Mouse (Mus musculus) adrenal gland, postnatal 25 days (tissue): ENCODE measurements around the gene Atp6v0d1. TPM values are rescaled to one million over a fixed set of nuclear protein-coding genes. Genes with fewer than 3 reads are reported as not detected.
A peak's percentile ranks its signal among the peaks of the same experiment; 100 is the strongest.

Source experiments
- DNase-seq: peaks from one replicate; pipeline ENCODE4 v3.0.0; 2021; ENCODE audit warnings: mixed read lengths
- total RNA-seq: library from RNA; stranded (reverse); gene quantifications from 2 replicates; pipeline ENCODE4 v1.2.3, GENCODE M21; 2021

Atp6v0d1 gene
- total RNA-seq, 1 experiment from 2014 or later = 108 TPM

DNA sequence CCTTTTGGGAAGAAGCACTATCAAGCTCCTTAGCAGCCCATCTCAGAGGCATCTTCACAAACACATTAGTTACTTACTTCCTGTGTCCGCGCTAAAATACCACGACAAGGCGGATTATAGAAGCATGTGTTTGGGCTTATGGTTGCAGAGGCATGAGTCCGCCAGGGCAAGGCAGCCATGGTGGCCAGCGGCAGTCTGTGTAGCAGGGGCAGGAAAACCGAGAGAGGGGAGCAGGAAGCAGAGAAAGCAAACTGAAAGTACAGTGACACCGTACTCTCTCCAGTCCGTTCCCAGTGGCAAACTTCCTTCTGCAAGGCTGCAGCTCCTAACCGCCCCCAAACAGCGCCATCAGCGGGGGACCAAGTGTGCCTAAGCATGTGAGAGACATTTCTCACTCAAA is 66.1 kb downstream of the Atp6v0d1 start:
- no peak for DNase-seq

DNA sequence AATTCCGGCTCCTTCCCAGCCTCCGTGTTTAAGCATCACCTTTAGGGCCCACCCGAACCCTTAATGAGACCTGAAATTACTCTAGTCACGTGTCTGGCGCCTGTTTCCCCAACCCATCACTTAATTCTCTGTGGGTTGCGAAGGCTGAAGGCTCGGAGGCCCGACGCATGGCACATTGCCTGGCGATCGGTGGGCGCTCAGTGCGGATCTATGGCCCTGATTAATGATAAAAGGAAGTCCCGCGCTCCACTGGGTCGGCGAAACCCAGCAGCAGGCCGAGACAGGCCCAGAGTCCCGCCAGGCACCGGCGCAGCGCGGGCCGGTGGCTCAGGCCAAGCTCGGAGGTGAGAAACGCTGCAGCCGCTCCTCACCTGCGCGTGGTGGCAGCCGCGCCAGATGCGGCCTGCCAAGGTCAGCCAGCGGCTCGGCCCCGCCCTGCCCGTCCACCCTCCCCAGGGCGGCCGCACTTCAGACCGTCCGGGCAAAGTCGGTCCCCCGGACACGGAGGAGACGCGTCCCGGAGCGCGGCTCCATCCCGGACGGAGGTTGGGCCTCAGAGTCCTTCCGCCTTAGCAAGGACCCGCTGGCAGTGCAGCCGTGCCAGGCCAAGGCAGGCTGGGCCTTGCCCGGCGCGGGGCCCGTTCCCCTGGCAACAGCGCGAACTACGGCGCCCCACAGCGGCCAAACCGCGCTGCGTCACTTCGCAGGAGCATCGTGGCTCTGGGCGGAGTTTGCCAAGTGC is 69.2 kb downstream of the Atp6v0d1 start, which contains the start of gene Zdhhc1:
Gene Zdhhc1, minus strand, starts transcription at position 464 of the 742 bp plus-strand sequence.
- peak; percentile 94 for DNase-seq

DNA sequence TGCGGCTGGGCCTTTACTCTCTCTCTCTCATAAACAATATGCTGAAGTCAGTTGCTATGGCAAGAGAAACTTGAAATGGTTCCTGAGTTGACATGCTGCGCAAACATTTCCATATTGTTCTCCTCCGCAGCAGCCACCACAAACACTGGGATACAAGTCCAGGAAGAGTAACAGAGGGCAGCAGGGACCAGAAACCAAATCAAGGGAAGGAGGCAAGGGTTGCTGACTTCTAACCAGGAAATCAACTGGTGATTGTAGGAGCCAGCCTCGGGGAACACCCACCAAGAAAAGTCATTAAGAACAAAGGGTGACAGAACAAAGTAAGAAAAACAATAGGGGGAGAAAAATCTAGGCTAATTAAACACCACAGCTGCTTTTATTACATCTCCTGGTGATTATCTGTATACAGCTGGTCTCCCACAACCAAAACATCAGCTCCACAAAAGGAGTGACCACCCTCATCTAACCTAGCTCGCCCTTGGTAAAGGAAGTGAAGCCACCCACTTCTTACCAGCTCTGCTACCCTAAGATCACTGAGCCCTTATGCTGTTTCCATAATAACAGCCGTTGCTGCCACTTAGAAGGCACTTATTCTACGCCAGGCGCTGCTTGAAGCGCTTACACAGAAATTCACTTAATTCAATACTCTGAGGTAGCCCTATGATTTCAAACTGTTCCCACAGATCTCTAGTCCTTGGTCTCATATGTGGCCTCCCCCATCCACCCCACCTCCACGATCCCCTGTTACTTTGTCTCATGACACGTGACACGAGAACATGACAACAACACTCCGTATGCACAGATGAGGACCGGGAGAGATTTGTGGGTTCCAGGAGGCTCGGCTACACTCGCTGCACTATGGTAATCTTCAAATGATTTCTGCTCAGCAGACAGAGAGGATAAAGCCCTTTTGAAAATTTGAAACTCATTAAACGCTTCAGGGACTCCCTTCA is 70.2 kb downstream of the Atp6v0d1 start:
- DNase-seq = no peak

DNA sequence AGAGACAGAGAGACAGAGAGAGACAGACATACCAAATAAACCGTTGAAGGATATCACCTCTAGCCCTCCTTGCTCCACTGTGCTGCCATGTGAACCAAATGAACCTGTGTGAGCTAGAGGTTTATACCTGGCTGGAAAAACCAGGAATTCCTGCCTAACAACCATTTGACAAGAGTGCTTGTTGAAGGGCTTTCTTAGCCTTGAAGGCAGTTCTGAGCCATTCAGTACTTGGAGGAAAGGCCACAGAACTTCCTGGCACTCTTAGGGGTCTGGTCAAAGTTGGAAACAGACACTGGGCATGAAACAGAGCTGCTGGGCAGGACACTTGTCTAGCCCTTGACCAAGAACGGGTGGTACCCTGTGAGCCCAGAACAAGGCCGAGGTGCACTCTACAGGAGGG is 71.3 kb downstream of the Atp6v0d1 start:
- no peak for DNase-seq

DNA sequence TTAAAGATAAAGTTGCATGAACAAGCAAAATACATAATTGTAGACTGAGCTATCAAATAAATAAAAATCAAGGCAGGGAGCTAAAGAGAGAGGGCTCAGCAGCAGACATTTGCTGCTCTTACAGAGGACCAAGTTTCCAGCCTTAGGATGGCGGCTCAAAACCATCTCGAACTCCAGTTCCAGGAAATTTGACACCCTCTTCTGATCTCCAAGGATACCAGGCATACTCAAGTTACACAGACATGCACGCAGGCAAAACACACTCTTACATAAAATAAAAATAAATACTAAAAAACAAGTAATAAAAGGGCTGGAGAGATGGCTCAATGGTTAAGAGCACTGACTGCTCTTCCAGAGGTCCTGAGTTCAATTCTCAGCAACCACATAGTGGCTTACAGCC is 72.4 kb downstream of the Atp6v0d1 start:
- no peak for DNase-seq

DNA sequence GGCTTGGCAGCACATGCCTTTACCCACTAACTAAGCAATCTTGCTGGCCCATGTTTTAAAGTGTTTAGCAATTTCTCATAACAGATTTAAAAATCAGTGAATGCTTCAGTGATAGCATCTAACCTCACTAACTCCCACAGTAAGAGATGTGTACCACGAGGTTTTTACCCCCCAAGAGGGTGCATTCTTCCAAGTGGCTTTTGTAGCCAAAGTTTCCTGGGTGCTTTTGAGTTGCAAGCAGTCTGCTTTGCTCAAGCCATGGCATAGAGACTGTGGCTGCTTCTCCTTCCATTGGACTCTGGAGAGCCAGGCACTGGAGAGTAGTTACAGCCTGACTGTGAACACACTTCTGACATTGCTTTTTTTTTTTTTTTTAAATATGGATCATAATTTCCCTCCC is 76.6 kb downstream of the Atp6v0d1 start:
- DNase-seq = no peak

DNA sequence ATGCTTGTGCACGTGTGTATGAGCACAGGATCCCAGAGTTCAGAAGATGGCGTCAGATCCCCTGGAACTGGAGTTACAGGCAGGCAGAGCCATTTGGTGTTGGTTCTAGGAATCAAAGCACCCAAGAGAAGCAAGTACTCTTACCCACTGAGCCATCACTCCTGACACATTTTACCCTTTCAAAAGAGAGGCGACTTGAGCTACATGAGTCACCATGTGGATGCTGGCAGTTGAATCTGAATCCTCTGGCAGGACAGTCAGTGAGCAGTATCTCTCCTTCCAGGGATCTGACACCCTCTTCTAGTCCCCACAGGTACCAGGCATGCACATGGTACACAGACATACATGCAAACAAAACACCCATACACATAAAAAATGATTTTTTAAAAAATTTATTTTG is 77.8 kb downstream of the Atp6v0d1 start:
- DNase-seq = no peak

DNA sequence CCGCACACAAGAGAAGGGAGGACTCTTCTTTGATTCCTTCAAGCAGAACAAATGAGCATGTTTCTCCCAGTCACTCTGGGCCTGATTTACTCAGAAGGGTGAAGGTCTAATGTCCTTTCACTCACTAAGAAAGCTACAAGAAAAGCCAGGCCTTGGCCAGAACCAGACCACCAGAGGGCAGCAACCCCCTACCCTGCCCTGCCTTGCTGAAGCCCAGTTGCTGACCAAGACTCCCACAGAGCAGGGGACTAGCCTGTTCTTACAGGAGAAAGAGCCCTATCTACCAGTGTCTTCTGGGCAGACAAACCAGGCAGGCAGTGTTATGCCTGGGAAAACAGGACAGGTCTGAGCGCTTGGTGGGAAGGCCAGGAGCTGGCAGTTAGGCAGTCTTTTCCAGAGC is 81.5 kb downstream of the Atp6v0d1 start:
- peak; percentile 58 for DNase-seq

DNA sequence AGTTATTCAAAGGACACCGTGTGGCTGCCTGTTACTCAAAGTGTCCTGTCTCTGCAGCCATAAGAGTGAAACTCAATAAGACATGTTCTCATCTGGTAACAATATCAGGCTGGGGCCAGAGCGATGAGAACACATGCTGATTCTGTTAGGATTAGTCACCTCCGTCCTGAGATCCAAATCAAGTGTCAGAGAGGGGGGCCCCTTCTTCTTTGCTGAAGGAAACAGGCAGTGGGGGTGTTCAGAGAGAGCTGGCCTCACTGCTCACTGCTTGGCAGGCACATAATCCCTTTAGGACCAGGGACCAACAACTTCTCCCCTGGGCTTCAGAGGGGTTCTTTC is 81.8 kb downstream of the Atp6v0d1 start:
- no peak for DNase-seq

DNA sequence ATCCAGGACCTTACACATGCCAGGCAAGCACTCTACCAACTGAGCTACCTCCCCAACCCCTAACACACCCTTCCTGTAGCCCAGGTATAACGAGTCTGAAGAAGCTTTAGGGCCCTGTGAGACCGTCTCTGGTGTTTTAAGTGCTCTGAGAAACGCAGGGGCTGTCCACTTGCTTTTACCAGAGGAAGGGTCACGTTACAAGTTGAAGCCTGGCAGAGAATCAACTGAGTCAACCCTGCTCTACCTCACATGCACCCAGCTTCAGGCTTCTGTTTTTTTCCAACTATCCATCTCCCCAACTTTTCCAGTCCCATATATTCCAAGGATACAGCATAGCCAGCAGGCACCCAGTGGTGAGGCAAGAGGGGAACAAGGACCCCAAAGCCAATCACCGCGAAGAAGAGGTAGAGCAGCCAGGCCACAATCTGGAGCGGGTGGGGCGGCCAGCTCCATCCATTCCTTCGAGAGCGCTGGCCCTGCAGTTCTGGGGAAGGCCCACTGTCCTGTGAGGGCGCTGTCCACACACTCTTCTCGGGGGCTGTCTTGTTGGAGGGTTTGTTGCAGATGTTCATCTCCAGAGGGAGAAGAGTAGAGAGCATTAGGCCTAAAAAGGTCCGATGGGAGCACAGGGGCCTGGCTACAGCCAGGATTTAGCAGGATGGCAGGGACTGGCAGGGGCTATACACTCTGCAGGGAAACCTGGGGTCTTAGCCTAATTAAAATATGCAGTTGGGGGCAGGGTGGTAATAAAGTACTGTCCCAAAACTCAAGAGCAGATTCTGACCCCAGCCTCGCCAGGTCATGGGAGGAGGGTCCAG is 82.4 kb downstream of the Atp6v0d1 start:
- DNase-seq = peak; percentile 37

DNA sequence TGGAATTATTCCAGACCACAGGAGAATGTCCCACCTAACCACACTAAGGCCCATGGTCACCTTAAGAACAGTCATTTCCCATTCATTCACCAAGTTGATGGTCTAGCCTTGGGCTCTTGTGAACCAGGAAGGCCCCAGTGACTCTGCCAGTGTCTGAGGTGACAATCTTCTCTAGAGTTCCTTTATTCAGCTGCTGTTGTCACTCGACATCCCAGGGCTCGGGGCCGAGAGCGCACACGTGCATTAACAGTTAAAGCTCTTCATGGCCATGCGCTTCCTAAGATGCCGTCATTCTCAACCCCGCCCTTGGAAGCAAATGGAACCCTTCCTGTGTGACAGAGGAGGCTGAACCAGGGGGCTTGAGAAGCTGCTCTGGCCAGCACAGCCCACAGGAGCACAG is 83.7 kb downstream of the Atp6v0d1 start:
- no peak for DNase-seq

DNA sequence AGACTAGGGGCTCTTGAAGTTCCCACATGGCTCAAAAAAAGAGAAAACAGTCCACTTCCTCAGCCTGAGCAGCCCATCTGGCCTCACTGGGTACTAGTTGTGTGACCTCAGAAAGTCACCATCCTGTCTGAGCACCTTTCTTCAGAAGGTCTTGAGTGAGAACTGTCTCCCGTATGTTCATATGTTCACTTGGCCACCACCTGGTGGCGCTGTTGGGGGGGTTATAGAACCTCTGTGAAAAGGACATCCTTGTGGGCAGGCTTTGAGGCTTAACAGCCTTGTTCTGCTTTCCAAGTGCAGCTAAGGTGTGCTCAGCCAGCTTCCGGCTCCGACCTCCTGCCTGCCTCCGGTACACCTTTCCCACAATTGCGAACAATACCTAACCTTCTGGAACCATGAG is 84.4 kb downstream of the Atp6v0d1 start:
- DNase-seq = peak; percentile 40

DNA sequence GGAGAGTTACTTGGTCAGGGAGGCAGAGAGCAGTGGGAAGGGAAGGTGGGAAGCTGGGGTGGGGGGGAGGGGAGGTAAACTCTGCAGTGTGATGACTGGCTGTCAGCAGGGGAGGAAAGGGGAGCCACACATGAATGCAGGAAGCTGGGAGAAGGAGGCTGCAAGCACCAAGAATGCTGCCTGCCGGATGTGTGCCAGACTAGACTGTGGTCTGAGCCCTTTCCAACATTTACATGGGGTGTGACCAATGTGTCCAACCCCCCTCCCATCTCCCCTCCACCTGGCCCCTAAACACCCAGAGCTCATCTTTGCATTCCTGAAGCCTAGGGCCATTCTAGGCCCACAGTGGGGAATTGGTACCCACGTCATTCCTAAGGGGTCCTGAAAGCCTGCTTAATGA is 84.8 kb downstream of the Atp6v0d1 start:
- no peak for DNase-seq

DNA sequence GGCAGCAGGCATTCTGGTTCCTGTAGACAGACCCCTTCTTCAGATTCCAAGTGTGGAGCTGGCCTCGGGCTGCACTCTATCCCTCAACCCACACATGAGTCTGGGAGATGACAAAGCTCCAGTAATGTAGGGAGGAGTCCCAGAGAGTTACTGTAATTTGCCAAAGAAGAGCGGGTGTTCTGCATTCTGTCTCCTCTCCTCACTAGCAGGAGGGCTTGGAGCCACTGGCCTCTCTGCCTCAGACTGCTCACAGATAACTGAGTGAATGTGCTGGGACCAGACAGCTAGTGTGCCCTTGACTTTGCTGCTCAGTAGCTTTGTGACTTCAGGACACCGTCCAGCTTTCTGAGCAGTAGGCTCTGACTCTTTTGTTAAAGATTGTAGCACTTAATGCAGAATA is 88.1 kb downstream of the Atp6v0d1 start:
- no peak for DNase-seq

DNA sequence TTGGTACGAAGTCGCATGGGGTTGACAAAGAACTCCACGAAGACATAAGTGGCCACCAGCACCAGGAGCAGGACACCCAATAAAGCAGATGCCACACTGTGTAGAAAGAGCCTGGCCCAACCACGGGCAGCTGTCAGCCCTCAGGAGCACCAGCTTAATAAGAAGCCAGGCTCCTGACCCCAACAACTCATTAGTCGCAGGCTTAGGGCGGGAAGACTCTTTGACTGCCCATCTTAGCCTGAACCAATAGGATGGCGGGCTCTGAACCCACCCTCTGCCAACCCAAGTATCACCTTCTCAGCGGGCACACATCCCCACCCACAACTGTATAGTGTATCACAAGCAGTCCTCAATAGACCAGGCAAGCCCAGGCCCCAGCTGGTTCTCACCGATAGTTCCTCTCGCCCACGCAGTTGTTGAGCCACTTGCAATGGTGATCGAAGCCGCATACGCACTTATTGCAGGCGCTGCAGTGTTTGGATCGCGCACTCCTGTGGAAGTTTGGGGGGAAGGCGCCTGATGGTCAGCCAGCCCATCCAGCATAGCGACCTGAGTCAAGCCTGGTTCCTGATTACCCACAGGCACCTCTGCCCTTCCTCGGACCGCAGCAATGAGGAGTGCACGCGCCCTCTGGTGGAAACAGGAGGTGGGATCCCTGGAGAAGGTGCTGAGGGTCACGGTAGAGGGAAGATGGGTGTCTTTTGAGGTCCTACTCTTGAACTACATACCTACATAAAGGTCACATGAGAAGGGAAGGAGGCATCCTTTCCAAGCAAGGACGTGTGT is 89.0 kb downstream of the Atp6v0d1 start:
- peak; percentile 65 for DNase-seq

DNA sequence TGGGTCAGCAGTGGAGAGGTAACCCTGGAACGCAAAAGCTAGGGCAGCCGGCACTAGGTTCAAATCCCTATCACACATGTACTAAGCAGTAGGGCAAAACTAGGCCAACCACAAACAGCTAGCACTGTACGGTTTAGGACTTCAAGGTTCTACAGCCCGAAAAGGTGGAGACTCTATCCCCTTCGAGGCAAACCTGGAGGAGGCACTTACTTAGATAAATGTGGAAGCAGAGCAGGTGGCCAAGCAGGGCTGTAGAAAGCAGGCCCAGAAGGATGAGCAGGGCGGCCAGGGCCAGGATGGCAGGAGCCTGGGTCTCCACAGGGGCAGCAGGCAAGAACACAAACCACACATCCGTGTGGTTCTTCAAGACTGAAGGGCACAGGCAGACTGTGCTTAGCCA is 89.7 kb downstream of the Atp6v0d1 start:
- no peak for DNase-seq

DNA sequence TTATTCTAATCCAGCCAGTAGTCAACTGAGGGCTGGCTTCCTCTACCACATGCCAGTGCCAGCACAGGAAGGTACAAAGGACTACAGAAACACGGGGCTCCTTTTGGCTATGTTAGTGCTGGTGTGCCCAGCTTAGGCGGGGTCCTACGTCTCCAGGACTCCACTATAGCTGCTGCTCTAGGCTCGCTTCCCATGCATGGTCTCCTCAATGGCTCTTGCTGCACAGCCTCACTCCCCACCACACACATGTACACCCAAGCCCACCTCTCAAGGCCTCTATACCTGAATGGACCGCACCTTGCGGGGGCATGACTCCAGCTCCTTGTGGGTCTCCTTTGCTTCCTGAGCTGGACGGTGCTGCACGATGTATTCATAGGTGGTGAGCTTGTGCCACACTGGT is 90.1 kb downstream of the Atp6v0d1 start:
- no peak for DNase-seq

DNA sequence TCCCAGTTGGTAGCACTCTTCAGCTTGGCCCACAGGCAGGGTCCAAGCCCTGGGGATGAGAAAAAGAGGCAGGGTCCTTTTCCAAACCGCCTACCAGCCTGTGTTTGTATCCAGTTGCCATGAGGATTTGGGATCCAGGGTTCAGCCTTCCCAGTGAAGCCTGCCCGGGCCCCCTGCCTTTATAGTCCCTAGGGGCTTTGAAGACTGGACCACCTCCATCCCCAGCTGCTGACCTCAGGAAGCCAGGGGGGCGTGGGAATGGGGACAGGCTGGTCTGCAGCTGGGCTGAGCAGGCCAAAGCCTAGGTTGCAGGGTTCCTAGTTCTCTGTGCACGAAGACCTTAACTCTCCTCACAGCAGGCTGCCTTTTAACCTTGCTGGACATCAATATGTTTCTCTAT is 90.6 kb downstream of the Atp6v0d1 start:
- DNase-seq = no peak

DNA sequence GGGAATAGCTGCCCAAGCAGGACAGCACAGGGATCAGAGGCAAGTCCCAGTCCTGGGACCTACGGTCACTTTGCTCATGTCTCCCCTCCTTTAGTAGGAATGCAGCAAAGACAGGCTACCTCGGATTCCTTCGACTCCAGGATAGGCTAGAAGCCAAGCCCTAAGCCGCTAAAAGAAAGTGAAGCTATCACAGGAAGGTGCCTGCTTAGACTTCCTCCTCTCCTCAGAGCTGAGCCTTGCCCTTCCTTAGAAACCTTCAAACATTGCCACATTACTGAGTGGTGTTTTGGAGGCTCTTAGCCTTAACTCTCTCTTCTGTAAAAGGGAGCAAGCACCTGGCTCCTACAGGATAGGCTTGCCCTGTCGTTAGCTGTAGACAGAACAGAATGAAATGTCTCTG is 91.2 kb downstream of the Atp6v0d1 start:
- DNase-seq = no peak
